Mouse (Mus musculus) forebrain, postnatal 0 days (tissue): ENCODE results near the gene Zfp239. TPM values are rescaled to one million over a fixed set of nuclear protein-coding genes. Genes with fewer than 3 reads are reported as not detected.
"Not testable (repeated sequence)": the region's sequence is repeated elsewhere in the genome, so short reads cannot be mapped to it uniquely, and the experiment has no call there.

Experiments
- ATAC-seq: fragments of 200-750 bp; cut with Nextera tagmentation; 2 replicates; pipeline ENCODE4 v1.8.0; 2017; ENCODE audit warnings: mild to moderate bottlenecking, moderate library complexity
- DNase-seq: peaks from one replicate; pipeline ENCODE4 v3.0.0-alpha.2; 2015
- H3K27ac ChIP-seq: fragments of 300-500 bp; sonication (generic); 2 replicates; pipeline ENCODE4 v1.5.1; 2014; ENCODE audit warnings: low read depth, mild to moderate bottlenecking, antibody characterized with exemption, low read length, moderate library complexity, mixed read lengths
- H3K27me3 ChIP-seq: fragments of 300-500 bp; sonication (generic); 2 replicates; pipeline ENCODE4 v1.6.1; 2014; ENCODE audit warnings: mild to moderate bottlenecking, low read length, mixed read lengths; ENCODE audit not compliant: insufficient read depth
- H3K36me3 ChIP-seq: fragments of 300-500 bp; sonication (generic); 2 replicates; pipeline ENCODE4 v1.6.1; 2014; ENCODE audit warnings: mild to moderate bottlenecking, moderate library complexity; ENCODE audit not compliant: insufficient read depth
- H3K4me1 ChIP-seq: fragments of 300-500 bp; sonication (generic); 2 replicates; pipeline ENCODE4 v1.6.1; 2014; ENCODE audit warnings: antibody characterized with exemption; ENCODE audit not compliant: insufficient read depth
- H3K4me2 ChIP-seq: fragments of 300-500 bp; sonication (generic); 2 replicates; pipeline ENCODE4 v1.6.1; 2014; ENCODE audit warnings: low read depth, mild to moderate bottlenecking, moderate library complexity
- H3K4me3 ChIP-seq: fragments of 300-500 bp; sonication (generic); 2 replicates; pipeline ENCODE4 v1.5.1; 2014; ENCODE audit warnings: low read depth, low read length, mixed read lengths
- H3K9ac ChIP-seq: fragments of 300-500 bp; sonication (generic); 2 replicates; pipeline ENCODE4 v1.6.1; 2014; ENCODE audit warnings: mild to moderate bottlenecking
- H3K9me3 ChIP-seq: fragments of 300-500 bp; sonication (generic); 2 replicates; pipeline ENCODE4 v1.6.1; 2016; ENCODE audit warnings: low read length
- CTCF ChIP-seq: sonication (generic); IDR thresholded peaks from 2 replicates; pipeline ENCODE4 v1.5.1; 2016; ENCODE audit warnings: antibody characterized with exemption, control low read depth, low read depth
- WGBS: fragments of 180-500 bp; shearing (Covaris S2); extraction: QIAGEN DNeasy Blood & Tissue Kit; methylation state at CpG from one replicate; pipeline ENCODE4 v1.1.7; 2014; 5-methylcytosine and 5-hydroxymethylcytosine counted together
- polyA plus RNA-seq: library from polyadenylated mRNA; unstranded; fragments of >200 nt; fragmentation: Nextera tagmentation; extraction: Ambion mirVana; gene quantifications from 2 replicates; pipeline ENCODE4 v1.2.1, GENCODE M21; 2015
- total RNA-seq: library from RNA; depleted of rRNA; stranded (reverse); fragments of >200 nt; gene quantifications from 2 replicates; pipeline ENCODE4 v1.2.3, GENCODE M21; 2014

Zfp239 gene
- total and polyA plus RNA-seq, 2 experiments from 2014 or later = 16.2 to 24.2 TPM

GRCm38 (mm10) chr6:117841511-117841955, 20.4 kb upstream of the Zfp239 start:
- WGBS = 14% methylated on average over 12 of the region's 12 CpGs
- H3K9ac ChIP-seq = peak overlapping the region; percentile 99
- no peaks in the 10 kb centered on the region for H3K9me3 ChIP-seq
- peak; percentile 30; the same call in 1 of the 2 replicates for ATAC-seq
- H3K4me3 ChIP-seq = peak overlapping the region; percentile 92
- DNase-seq = peak; percentile 66
- H3K4me2 ChIP-seq = peak overlapping the region; percentile 58
- no peaks in the 10 kb centered on the region for H3K27me3 ChIP-seq
- H3K4me1 ChIP-seq = peaks cover 9% of the 10 kb centered on the region; the same call in 1 of the 2 replicates
- H3K27ac ChIP-seq = peak overlapping the region; percentile 95
- no peak for TF ChIP-seq CTCF
- H3K36me3 ChIP-seq = peaks cover 33% of the 10 kb centered on the region

GRCm38 (mm10) chr6:117844597-117844996, 17.3 kb upstream of the Zfp239 start:
- H3K9me3 ChIP-seq = no peaks in the 10 kb centered on the region
- H3K27ac ChIP-seq = no peak overlapping the region
- H3K4me3 ChIP-seq = no peak overlapping the region
- TF ChIP-seq CTCF = no peak
- WGBS = 96% methylated on average over 9 of the region's 9 CpGs
- peaks cover 9% of the 10 kb centered on the region; the same call in 1 of the 2 replicates for H3K4me1 ChIP-seq
- no peak overlapping the region for H3K9ac ChIP-seq
- H3K27me3 ChIP-seq = no peaks in the 10 kb centered on the region
- no peak overlapping the region for H3K4me2 ChIP-seq
- H3K36me3 ChIP-seq = peaks cover 50% of the 10 kb centered on the region
- ATAC-seq (no peak), DNase-seq (no peak)

- ATAC-seq, H3K4me2 ChIP-seq: not testable (repeated sequence)
- 96% methylated on average over 4 of the region's 4 CpGs for WGBS
Observed at GRCm38 (mm10) chr6:117846671-117847070, 15.2 kb upstream of the Zfp239 start.

GRCm38 (mm10) chr6:117847772-117848171, 14.1 kb upstream of the Zfp239 start:
- 98% methylated on average over 2 of the region's 2 CpGs for WGBS
- Histone ChIP-seq H3K36me3 (peaks cover 50% of the 10 kb centered on the region), H3K9ac (no peak overlapping the region), H3K4me1 (no peaks in the 10 kb centered on the region), H3K9me3 (no peaks in the 10 kb centered on the region), H3K4me2 (no peak overlapping the region), H3K4me3 (no peak overlapping the region), H3K27me3 (no peaks in the 10 kb centered on the region), H3K27ac (no peak overlapping the region)
- ATAC-seq (no peak), DNase-seq (no peak)
- TF ChIP-seq CTCF = no peak

More at GRCm38 (mm10) chr6:117846671-117847070, 15.2 kb upstream of the Zfp239 start:
- not testable (repeated sequence) for H3K9me3 ChIP-seq, H3K4me3 ChIP-seq, H3K9ac ChIP-seq, DNase-seq, H3K27me3 ChIP-seq, H3K4me1 ChIP-seq, H3K27ac ChIP-seq
- peaks cover 50% of the 10 kb centered on the region for H3K36me3 ChIP-seq

GRCm38 (mm10) chr6:117848577-117848976, 13.3 kb upstream of the Zfp239 start:
- Histone ChIP-seq H3K4me3 (no peak overlapping the region), H3K9ac (no peak overlapping the region), H3K36me3 (peaks cover 46% of the 10 kb centered on the region), H3K27ac (no peak overlapping the region), H3K4me2 (no peak overlapping the region), H3K9me3 (no peaks in the 10 kb centered on the region), H3K27me3 (no peaks in the 10 kb centered on the region), H3K4me1 (no peaks in the 10 kb centered on the region)
- no peak for TF ChIP-seq CTCF
- DNase-seq (no peak), ATAC-seq (no peak)
- 92% methylated on average over 5 of the region's 5 CpGs for WGBS

GRCm38 (mm10) chr6:117851747-117852146, 10.2 kb upstream of the Zfp239 start:
- ATAC-seq (no peak), DNase-seq (no peak)
- 73% methylated on average over 2 of the region's 2 CpGs for WGBS

GRCm38 (mm10) chr6:117857990-117858389, 3.9 kb upstream of the Zfp239 start:
- Histone ChIP-seq H3K9me3 (no peaks in the 10 kb centered on the region), H3K27ac (no peak overlapping the region), H3K9ac (no peak overlapping the region), H3K4me2 (no peak overlapping the region), H3K36me3 (no peaks in the 10 kb centered on the region), H3K4me3 (no peak overlapping the region), H3K4me1 (0 out of 2 replicates have a peak, but pooled peaks cover 3% of the 10 kb centered on the region), H3K27me3 (no peaks in the 10 kb centered on the region)
- ATAC-seq (no peak), DNase-seq (no peak)
- peak; percentile 47 for TF ChIP-seq CTCF
- WGBS = 83% methylated on average over 1 of the region's 1 CpGs

More at GRCm38 (mm10) chr6:117851747-117852146, 10.2 kb upstream of the Zfp239 start:
- Histone ChIP-seq H3K9ac (no peak overlapping the region), H3K27ac (no peak overlapping the region), H3K27me3 (no peaks in the 10 kb centered on the region), H3K9me3 (no peaks in the 10 kb centered on the region), H3K4me1 (no peaks in the 10 kb centered on the region), H3K4me3 (no peak overlapping the region), H3K4me2 (no peak overlapping the region), H3K36me3 (peaks cover 16% of the 10 kb centered on the region)
- no peak for TF ChIP-seq CTCF
